Mouse (Mus musculus) heart, adult 2 months (tissue): ENCODE measurements around the gene Vmn1r219.

Experiments
- CTCF ChIP-seq: fragments of 200-600 bp; IDR thresholded peaks from 2 replicates; pipeline ENCODE4 v1.8.1; 2022; ENCODE audit warnings: antibody characterized with exemption, mild to moderate bottlenecking, moderate library complexity
- EP300 ChIP-seq: fragments of 200-500 bp; IDR thresholded peaks from 2 replicates; pipeline ENCODE4 v1.6.1; 2011; ENCODE audit warnings: low read depth, low read length, control low read depth; ENCODE audit not compliant: insufficient read depth
- POLR2A ChIP-seq: fragments of 200-500 bp; IDR thresholded peaks from 2 replicates; pipeline ENCODE4 v1.6.1; 2011; ENCODE audit warnings: mild to moderate bottlenecking, low read depth, low read length, control low read depth; ENCODE audit not compliant: insufficient read depth

GRCm38 (mm10) chr13:23157848-23158247, 1.3 kb upstream of the Vmn1r219 start:
- no peak for TF ChIP-seq POLR2A
- no peak for TF ChIP-seq CTCF
- TF ChIP-seq EP300 = no peak
